Mouse (Mus musculus) C3H10T1/2 (cell line): Measurements from ENCODE around the gene Olfr672. TPM values are rescaled to one million over a fixed set of nuclear protein-coding genes. Genes with fewer than 3 reads are reported as not detected.

Experiments used
- polyA plus RNA-seq, 2 experiments: library from polyadenylated mRNA; unstranded; fragments of >200 nt; fragmentation: generic; extraction: Trizol; gene quantifications; one replicate each; pipeline ENCODE4 v1.2.1; 2012; ENCODE audit warnings: missing spikeins in 2 of 2

Gene Olfr672
- polyA plus RNA-seq = not detected

DNA sequence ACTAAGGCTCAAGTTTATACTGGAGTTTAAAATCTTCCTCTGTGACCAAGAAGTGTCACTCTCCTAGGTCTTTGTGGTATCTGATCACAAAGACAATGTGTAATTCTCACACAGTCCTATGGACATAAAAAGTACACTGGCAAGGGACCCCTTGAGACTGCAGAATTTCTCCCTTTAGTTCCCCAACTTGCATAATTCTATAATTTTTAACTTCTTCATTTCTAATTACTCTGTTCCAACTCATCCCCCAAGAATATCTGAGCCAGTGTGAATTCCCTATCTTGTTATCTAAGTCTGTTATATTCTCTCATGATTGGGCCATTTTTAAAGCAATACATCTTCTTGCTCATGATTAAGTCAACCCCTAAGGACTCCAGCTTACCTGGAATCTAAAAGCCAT is at the start of gene Olfr672:
Gene Olfr672 (minus strand): TSS at position 101 of the 400 bp plus-strand sequence.

GRCm38 (mm10) chr7:105032398-105032797 is 30.6 kb upstream of the Olfr672 start, which contains the start of gene Olfr676:
Gene Olfr676, plus strand, starts transcription at chr7:105032698.

DNA sequence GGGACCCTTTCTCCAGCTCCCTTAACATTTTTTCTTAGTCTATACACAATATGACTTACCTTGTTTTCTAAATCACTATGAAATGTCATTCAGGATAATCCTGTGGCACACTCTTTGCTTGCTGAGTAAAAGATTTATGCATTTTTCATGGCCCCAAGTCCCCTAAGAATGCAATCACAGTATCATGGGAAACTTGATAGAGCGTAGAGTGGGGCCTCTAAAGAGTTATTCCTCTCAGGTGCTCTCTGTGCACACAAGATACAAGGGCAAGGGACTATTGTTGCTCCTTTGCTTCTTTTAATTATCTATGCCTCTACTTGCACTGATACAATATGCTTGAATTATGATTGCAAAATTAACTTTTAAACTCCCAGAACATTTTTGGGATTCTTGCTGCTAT is 26.5 kb upstream of the Olfr672 start, which contains the start of gene Olfr675:
Gene Olfr675 (minus strand): TSS at position 101 of the 400 bp plus-strand sequence.

DNA sequence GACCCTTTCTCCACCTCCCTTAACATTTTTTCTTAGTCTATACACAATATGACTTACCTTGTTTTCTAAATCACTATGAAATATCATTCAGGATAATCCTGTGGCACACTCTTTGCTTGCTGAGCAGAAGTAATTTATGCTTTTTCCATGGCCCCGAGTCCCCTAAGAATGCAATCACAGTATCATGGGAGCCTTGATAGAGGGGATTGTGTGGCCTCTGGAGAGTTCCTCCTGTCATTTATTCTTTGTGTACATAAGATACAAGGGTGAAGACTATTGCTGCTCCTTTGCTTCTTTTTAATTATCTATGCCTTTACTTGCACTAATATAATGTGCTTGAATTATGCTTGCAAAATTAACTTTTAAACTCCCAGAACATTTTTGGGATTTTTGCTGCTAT is 22.8 kb downstream of the Olfr672 start, which contains the start of gene Olfr671:
Gene Olfr671 (minus strand): TSS at position 101 of the 400 bp plus-strand sequence.

DNA sequence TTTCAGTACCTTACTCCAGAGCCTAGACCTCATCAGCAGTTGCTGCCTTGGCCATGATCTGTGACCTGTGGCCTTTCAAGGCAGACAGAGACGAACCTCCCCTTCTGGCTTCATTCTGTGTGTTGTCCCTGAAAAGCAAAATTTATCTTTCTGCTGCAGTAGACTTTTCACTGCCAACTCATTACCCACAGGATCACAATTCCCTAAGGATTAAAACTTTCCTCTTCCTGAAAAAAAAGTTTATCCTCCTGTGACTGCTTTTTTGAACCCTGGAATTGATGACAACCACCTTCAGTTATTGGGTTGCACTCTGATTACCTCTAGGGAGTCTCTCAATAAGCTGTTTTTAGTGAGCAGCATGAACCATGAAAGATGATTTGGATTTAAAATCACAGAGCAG is 39.3 kb downstream of the Olfr672 start, which contains the start of gene Olfr670:
Gene Olfr670 (minus strand): TSS at position 101 of the 400 bp plus-strand sequence.

Other genes with a start within 250 kb of the Olfr672 start
- gene Usp17le, start 224.6 kb downstream of the Olfr672 start, polyA plus RNA-seq = under 1 TPM; 0.01 to 0.18 TPM
- under 1 TPM; 0.05 to 0.08 TPM for gene Usp17lb, start 159.4 kb downstream of the Olfr672 start, polyA plus RNA-seq
- under 1 TPM; 0.09 to 0.27 TPM for gene Usp17la, start 145.0 kb downstream of the Olfr672 start, polyA plus RNA-seq
- not detected for gene Olfr665, start 124.0 kb downstream of the Olfr672 start, polyA plus RNA-seq
- not detected for gene Olfr666, start 106.1 kb downstream of the Olfr672 start, polyA plus RNA-seq
- gene Olfr667, start 80.5 kb downstream of the Olfr672 start, polyA plus RNA-seq = not detected
- gene Olfr668, start 74.0 kb downstream of the Olfr672 start, polyA plus RNA-seq = not detected
- gene Olfr669, start 67.8 kb downstream of the Olfr672 start, polyA plus RNA-seq = not detected
- gene Olfr670, start 39.4 kb downstream of the Olfr672 start, polyA plus RNA-seq = not detected
- gene Olfr671, start 22.9 kb downstream of the Olfr672 start, polyA plus RNA-seq = not detected
- gene Olfr675, start 26.4 kb upstream of the Olfr672 start, polyA plus RNA-seq = not detected
- not detected for gene Olfr676, start 30.7 kb upstream of the Olfr672 start, polyA plus RNA-seq
- not detected for gene Olfr677, start 49.3 kb upstream of the Olfr672 start, polyA plus RNA-seq
- not detected for gene Olfr678, start 62.4 kb upstream of the Olfr672 start, polyA plus RNA-seq
- not detected for gene Olfr679, start 79.2 kb upstream of the Olfr672 start, polyA plus RNA-seq
- not detected for gene Olfr680-ps1, start 90.8 kb upstream of the Olfr672 start, polyA plus RNA-seq
- gene Olfr681, start 114.8 kb upstream of the Olfr672 start, polyA plus RNA-seq = not detected
- gene Olfr683, start 145.0 kb upstream of the Olfr672 start, polyA plus RNA-seq = not detected
- not detected for gene Olfr684, start 161.6 kb upstream of the Olfr672 start, polyA plus RNA-seq
- gene Olfr685, start 184.0 kb upstream of the Olfr672 start, polyA plus RNA-seq = not detected
- not detected for gene Olfr686, start 205.5 kb upstream of the Olfr672 start, polyA plus RNA-seq